Mouse (Mus musculus) layer of hippocampus, adult 2 months (tissue): ENCODE measurements at regions not wholly inside any gene's neighbourhood (a gene's known extent, or its start where the extent isn't known, plus 50 kb on each side); places are given as distances from the start of the nearest gene placed in this dataset.

ENCODE experiments used
- DNase-seq, 2 experiments: peaks; one replicate each; pipeline ENCODE4 v3.0.0; 2022; ENCODE audit warnings: low spot score in 2 of 2
- H3K27ac ChIP-seq: fragments of 200-600 bp; 2 replicates; pipeline ENCODE4 v1.8.1; 2022
- H3K4me3 ChIP-seq: fragments of 200-600 bp; 2 replicates; pipeline ENCODE4 v1.8.1; 2022; ENCODE audit warnings: mild to moderate bottlenecking
- CTCF ChIP-seq: fragments of 200-600 bp; conservative IDR thresholded peaks from 2 replicates; pipeline ENCODE4 v1.8.1; 2022; ENCODE audit warnings: antibody characterized with exemption, mild to moderate bottlenecking, moderate library complexity

GRCm38 (mm10) chr10:21801556-21801955, 80.4 kb upstream of the Sgk1 start:
- no peak for DNase-seq
- TF ChIP-seq CTCF: no peak
- no peak overlapping the region for H3K4me3 ChIP-seq

GRCm38 (mm10) chr10:21803184-21803583, 78.8 kb upstream of the Sgk1 start:
- no peak overlapping the region for H3K4me3 ChIP-seq
- no peak overlapping the region for H3K27ac ChIP-seq
- no peak for TF ChIP-seq CTCF
- DNase-seq: no peak

More at GRCm38 (mm10) chr10:21801556-21801955, 80.4 kb upstream of the Sgk1 start:
- H3K27ac ChIP-seq: no peak overlapping the region

- Histone ChIP-seq H3K4me3 (no peak overlapping the region), H3K27ac (no peak overlapping the region)
- DNase-seq: no peak
- TF ChIP-seq CTCF: no peak
These were observed 77.2 kb upstream of the Sgk1 start for GRCm38 (mm10) chr10:21804761-21805160.

GRCm38 (mm10) chr10:21805606-21806005, 76.4 kb upstream of the Sgk1 start:
- no peak overlapping the region for H3K4me3 ChIP-seq
- no peak overlapping the region for H3K27ac ChIP-seq
- DNase-seq: no peak
- TF ChIP-seq CTCF: no peak

GRCm38 (mm10) chr10:21806716-21807115, 75.3 kb upstream of the Sgk1 start:
- H3K27ac ChIP-seq: no peak overlapping the region
- no peak overlapping the region for H3K4me3 ChIP-seq
- no peak for TF ChIP-seq CTCF
- DNase-seq: no peak

- DNase-seq: no peak
- no peak for TF ChIP-seq CTCF
- Histone ChIP-seq H3K4me3 (no peak overlapping the region), H3K27ac (no peak overlapping the region)
These were observed 62.3 kb upstream of the Sgk1 start for GRCm38 (mm10) chr10:21819686-21820085.

GRCm38 (mm10) chr10:21821421-21821820, 60.6 kb upstream of the Sgk1 start:
- H3K4me3 ChIP-seq: no peak overlapping the region
- no peak for TF ChIP-seq CTCF
- DNase-seq: no peak
- no peak overlapping the region for H3K27ac ChIP-seq

- no peak for TF ChIP-seq CTCF
- no peak overlapping the region for H3K27ac ChIP-seq
- H3K4me3 ChIP-seq: no peak overlapping the region
- peak in 1 of 2 experiments; percentile 17 for DNase-seq
These were observed 57.5 kb upstream of the Sgk1 start for GRCm38 (mm10) chr10:21824418-21825025.

GRCm38 (mm10) chr10:21826793-21827504, 55.0 kb upstream of the Sgk1 start:
- Histone ChIP-seq H3K4me3 (no peak overlapping the region), H3K27ac (no peak overlapping the region)
- DNase-seq: no peak
- no peak for TF ChIP-seq CTCF

GRCm38 (mm10) chr10:21827505-21827844, 54.5 kb upstream of the Sgk1 start:
- TF ChIP-seq CTCF: no peak
- no peak overlapping the region for H3K4me3 ChIP-seq
- no peak overlapping the region for H3K27ac ChIP-seq
- no peak for DNase-seq

GRCm38 (mm10) chr10:21828432-21829061, 53.4 kb upstream of the Sgk1 start:
- no peak overlapping the region for H3K4me3 ChIP-seq
- TF ChIP-seq CTCF: no peak
- DNase-seq: no peak
- H3K27ac ChIP-seq: no peak overlapping the region

GRCm38 (mm10) chr10:21829062-21829731, 52.8 kb upstream of the Sgk1 start:
- no peak for DNase-seq
- no peak overlapping the region for H3K4me3 ChIP-seq
- H3K27ac ChIP-seq: no peak overlapping the region
- TF ChIP-seq CTCF: no peak

- no peak for DNase-seq
- Histone ChIP-seq H3K4me3 (no peak overlapping the region), H3K27ac (peak overlapping the region; percentile 46)
- TF ChIP-seq CTCF: no peak
These were observed 50.8 kb upstream of the Sgk1 start for GRCm38 (mm10) chr10:21831002-21831696.
